Mouse (Mus musculus): ENCODE results near the gene Ssr1.

DNA sequence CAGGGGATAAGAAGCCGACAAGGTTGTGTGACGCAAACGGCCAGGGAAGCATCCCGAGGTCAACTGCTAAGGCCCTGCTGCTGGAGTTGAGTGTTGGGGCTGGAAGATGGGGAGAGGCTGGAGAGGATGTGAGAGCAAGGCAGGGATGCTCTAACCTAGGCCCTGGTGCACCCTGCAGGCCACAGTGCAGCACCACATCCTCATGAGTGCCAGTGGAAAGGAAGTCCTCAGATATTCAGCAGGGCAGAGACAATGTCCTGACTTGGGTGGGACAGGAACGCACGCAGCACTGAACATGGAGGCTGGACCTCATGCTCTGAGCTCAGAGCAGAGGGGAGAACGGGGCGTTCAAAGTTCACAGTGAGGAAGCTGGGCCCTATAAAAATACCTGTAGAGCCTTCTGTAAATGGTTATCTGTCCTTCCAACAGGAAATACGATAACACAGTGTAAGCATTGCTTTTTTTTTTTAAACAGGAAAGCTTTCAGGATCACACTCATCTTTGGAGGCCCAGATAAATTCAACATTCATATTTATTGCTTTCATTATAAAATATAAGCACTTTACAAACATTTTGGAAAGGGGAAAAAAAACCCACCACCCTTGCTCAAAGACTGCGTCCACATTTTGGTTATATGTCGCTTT is 23.0 kb downstream of the Ssr1 start:
- TF ChIP-seq CTCF (IDR thresholded peaks at IDR 0.05; ENCODE audit: low read depth, low read length) (no peak), GATA1 (IDR thresholded peaks at IDR 0.05; ENCODE audit: borderline replicate concordance, low read length) (no peak)
